Mouse (Mus musculus): ENCODE measurements at regions not wholly inside any gene's neighbourhood (a gene's known extent, or its start where the extent isn't known, plus 50 kb on each side); places are given as distances from the start of the nearest gene placed in this dataset.
A peak's percentile ranks its signal among the peaks of the same experiment; 100 is the strongest.

DNA sequence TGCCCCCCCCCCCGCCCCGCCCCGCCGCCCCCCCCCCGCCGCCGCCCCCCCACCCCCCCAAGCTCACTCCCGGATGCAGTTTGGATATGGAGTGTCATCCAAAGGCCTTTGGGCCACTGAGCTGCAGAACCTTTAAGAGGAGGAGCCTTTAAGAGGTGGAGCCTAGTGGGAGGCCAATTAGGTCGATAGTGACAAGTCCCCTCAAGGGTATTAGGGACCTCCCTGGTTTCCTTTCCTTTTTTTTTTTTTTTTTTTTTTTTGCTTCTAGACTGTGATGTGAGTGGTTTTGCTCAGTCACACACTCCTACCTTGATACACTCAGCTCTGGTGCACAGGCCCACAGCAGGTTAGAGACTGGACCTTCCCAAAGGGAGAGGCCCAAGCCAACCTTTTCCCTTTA is 156.5 kb downstream of the Gm9376 start:
- Histone ChIP-seq H3K4me3 (no peak overlapping the region), H3K27me3 (replicated peaks) (peaks cover 18% of the 10 kb centered on the region), H3K9me3 (replicated peaks) (no peaks in the 10 kb centered on the region), H3K4me1 (peaks cover 11% of the 10 kb centered on the region), H3K36me3 (no peaks in the 10 kb centered on the region), H3K9ac (no peak overlapping the region), H3K4me2 (peak overlapping the region; percentile 24; the same call in 1 of the 2 replicates), H3K27ac (no peak overlapping the region)
- no peak for ATAC-seq
- WGBS (ENCODE audit: insufficient replicate concordance): 3% methylated on average over 6 of the region's 9 CpGs

DNA sequence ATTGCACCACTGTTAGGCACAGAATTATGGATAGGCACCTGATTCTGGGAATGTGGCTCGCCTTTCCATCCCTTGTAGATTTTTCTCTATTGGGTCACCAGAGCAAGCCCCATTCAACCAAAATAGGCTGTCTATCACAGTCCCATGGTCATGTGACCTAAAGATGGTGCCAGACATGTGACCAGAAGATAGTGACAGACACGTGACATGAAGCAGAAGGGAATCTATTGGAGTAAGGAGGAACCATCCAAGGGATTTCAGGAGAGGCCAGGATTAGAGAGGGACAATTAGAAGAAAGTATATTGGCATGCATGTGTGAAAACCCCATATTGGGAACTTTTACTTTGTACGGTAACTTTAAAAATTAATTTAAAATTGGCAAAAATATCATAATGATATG is 159.8 kb downstream of the Gm9376 start:
- H3K4me2 ChIP-seq: no peak overlapping the region
- H3K27me3 ChIP-seq (replicated peaks): peaks cover 18% of the 10 kb centered on the region
- H3K9me3 ChIP-seq (replicated peaks): no peaks in the 10 kb centered on the region
- peaks cover 11% of the 10 kb centered on the region for H3K4me1 ChIP-seq
- WGBS (ENCODE audit: insufficient replicate concordance): 60% methylated on average over 3 of the region's 3 CpGs
- no peaks in the 10 kb centered on the region for H3K36me3 ChIP-seq
- no peak overlapping the region for H3K9ac ChIP-seq
- ATAC-seq: no peak
- H3K27ac ChIP-seq: no peak overlapping the region
- H3K4me3 ChIP-seq: no peak overlapping the region

DNA sequence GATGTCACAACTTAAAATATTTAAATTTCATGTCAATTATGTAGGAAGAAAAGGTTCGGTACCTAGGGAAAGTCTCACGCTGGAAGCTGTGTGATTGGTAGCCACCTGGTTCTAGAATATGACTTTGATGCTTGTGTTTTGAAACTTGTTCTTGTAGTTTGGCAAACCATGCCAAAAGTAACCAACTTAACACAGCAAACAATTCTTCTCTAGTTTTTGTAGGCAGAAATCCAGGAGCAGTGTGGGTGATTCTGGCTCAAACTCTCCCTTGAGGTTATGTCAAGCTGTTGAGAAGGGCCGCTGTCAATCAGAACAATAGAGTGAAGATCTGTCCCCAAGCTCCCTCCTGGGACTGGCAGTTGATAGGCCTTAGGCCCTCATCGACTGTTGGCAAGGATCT is 163.5 kb downstream of the Gm9376 start:
- H3K27me3 ChIP-seq (replicated peaks): peaks cover 26% of the 10 kb centered on the region
- ATAC-seq: no peak
- no peak overlapping the region for H3K4me2 ChIP-seq
- WGBS (ENCODE audit: insufficient replicate concordance): 71% methylated on average over 4 of the region's 4 CpGs
- no peak overlapping the region for H3K27ac ChIP-seq
- H3K36me3 ChIP-seq: no peaks in the 10 kb centered on the region
- no peak overlapping the region for H3K4me3 ChIP-seq
- H3K4me1 ChIP-seq: no peaks in the 10 kb centered on the region
- no peaks in the 10 kb centered on the region for H3K9me3 ChIP-seq (replicated peaks)
- no peak overlapping the region for H3K9ac ChIP-seq

DNA sequence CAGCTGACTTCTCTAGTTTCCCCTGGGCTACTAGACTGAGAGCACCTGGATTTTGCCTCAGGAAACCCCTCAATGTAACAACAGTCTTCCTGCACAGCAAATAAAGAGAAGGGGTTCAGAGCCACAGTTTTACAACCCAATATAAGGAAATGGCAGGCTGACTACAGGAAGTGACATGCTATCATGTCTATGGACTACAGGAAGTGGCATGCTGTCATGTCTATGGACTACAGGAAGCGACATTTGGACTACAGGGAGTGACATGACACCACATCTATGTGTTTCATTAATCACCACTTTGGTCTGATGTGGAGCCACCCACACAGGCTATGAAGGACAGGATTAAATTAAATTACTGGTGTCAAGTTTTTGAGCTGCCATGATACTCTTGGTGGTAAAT is 164.0 kb downstream of the Gm9376 start:
- Histone ChIP-seq H3K9ac (no peak overlapping the region), H3K27me3 (replicated peaks) (peaks cover 29% of the 10 kb centered on the region), H3K36me3 (no peaks in the 10 kb centered on the region), H3K27ac (no peak overlapping the region), H3K4me1 (no peaks in the 10 kb centered on the region), H3K9me3 (replicated peaks) (no peaks in the 10 kb centered on the region), H3K4me2 (no peak overlapping the region), H3K4me3 (no peak overlapping the region)
- no peak for ATAC-seq
- WGBS (ENCODE audit: insufficient replicate concordance): 52% methylated on average over 1 of the region's 1 CpGs

GRCm38 (mm10) chr14:118431241-118431882 is 164.6 kb downstream of the Gm9376 start:
- H3K4me1 ChIP-seq: no peaks in the 10 kb centered on the region
- H3K4me2 ChIP-seq: no peak overlapping the region
- no peak overlapping the region for H3K9ac ChIP-seq
- 27% methylated on average over 6 of the region's 6 CpGs for whole genome bisulfite sequencing (ENCODE audit: insufficient replicate concordance)
- H3K27me3 ChIP-seq (replicated peaks): peaks cover 28% of the 10 kb centered on the region
- H3K4me3 ChIP-seq: no peak overlapping the region
- H3K9me3 ChIP-seq (replicated peaks): no peaks in the 10 kb centered on the region
- H3K36me3 ChIP-seq: no peaks in the 10 kb centered on the region
- H3K27ac ChIP-seq: no peak overlapping the region
- ATAC-seq: no peak
